Mouse (Mus musculus): ENCODE data around the gene Slc22a20. TPM values are rescaled to one million over a fixed set of nuclear protein-coding genes. Genes with fewer than 3 reads are reported as not detected.

Gene Slc22a20
- total RNA-seq (2021), result not detected
- long read RNA-seq, experiment 1, result 0 reads
- long read RNA-seq, experiment 2, result 0 reads

- TF ChIP-seq CTCF (IDR thresholded peaks at IDR 0.05), result no peak
- H3K27ac ChIP-seq, result no peak within 1 kb of the TSS
- no peak for DNase-seq
- intact Hi-C loops (cut with DNase I), result no loop called here
- H3K4me3 ChIP-seq, result no peak within 1 kb of the TSS
Observed at GRCm38 (mm10) chr19:5986043-5986442, at the start of gene Slc22a20. Gene Slc22a20, minus strand, starts transcription at chr19:5986143.

- intact Hi-C loops (cut with DNase I), result no loop called here
- Histone ChIP-seq H3K4me3 (no peak overlapping the region), H3K27ac (no peak overlapping the region)
- no peak for TF ChIP-seq CTCF (IDR thresholded peaks at IDR 0.05)
- DNase-seq, result no peak
Observed at GRCm38 (mm10) chr19:6030520-6031280, 44.8 kb upstream of the Slc22a20 start.

GRCm38 (mm10) chr19:6029426-6029825, 43.5 kb upstream of the Slc22a20 start:
- no peak for DNase-seq
- intact Hi-C loops (cut with DNase I), result no loop called here
- Histone ChIP-seq H3K4me3 (no peak overlapping the region), H3K27ac (no peak overlapping the region)
- TF ChIP-seq CTCF (IDR thresholded peaks at IDR 0.05), result no peak

DNA sequence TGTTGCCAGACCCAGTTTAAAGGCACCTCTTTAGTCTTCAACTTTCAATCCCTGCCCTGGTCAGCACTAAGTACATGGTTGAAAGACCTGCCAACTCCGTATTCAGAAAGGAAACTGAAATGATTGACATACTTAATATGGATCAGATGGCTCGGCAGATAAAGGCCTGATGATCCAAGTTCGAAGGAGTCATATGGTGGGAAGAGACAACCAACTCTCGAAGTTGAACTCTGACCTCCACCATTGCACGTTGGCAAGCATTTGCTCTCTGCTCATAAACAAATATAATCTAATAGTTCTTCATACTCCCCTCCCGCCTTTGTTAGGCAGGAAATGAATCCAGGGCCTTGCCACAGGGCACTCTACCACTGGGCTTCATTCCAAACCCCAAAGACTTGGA, 43.0 kb upstream of the Slc22a20 start:
- Histone ChIP-seq H3K27ac (no peak overlapping the region), H3K4me3 (no peak overlapping the region)
- intact Hi-C loops (cut with DNase I), result no loop called here
- TF ChIP-seq CTCF (IDR thresholded peaks at IDR 0.05), result no peak
- DNase-seq, result no peak

DNA sequence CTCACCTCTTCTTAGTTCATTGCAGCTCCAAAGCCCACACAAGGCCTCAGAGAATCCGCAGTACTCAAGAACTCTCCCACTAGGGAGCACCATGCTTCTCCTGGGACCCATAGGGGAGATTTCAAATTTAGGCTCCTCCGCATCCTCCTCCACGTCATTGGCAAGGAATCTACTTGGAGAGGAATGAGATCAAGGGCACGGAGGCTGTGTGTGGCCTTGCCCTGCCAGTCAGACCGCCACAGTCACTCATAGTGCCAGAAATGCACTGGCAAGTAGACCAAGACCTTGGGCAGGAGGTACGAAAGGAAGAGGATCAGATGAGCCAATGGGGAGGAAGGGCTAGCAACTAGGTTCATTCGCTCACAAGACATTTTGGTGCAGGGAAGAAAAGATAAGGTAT, 38.0 kb upstream of the Slc22a20 start:
- Histone ChIP-seq H3K4me3 (no peak overlapping the region), H3K27ac (no peak overlapping the region)
- intact Hi-C loops (cut with DNase I), result no loop called here
- no peak for DNase-seq
- TF ChIP-seq CTCF (IDR thresholded peaks at IDR 0.05), result no peak

DNA sequence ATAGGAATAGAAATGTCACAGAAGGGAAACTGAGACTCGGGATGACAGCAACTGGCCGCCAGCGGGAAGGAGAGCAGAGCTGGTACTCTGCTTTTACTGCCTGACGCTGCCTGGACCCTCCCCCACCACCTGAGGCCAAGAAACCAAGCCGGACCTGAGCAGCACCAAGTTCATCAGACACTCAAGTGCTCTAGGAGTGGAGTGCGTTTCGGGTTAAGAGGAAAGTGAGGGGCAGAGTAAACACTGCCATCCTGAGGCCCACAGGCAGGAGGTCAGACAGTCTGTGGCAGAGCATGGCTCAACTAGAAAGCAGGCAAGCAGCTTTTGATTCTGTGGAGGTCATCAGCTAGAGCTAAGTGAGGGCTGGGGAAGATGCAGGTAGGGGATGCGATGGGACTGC, 37.1 kb upstream of the Slc22a20 start:
- no peak overlapping the region for H3K27ac ChIP-seq
- intact Hi-C loops (cut with DNase I), result no loop called here
- TF ChIP-seq CTCF (IDR thresholded peaks at IDR 0.05), result no peak
- no peak overlapping the region for H3K4me3 ChIP-seq
- DNase-seq, result no peak

GRCm38 (mm10) chr19:6020276-6020675, 34.3 kb upstream of the Slc22a20 start:
- Histone ChIP-seq H3K4me3 (no peak overlapping the region), H3K27ac (no peak overlapping the region)
- no peak for TF ChIP-seq CTCF (IDR thresholded peaks at IDR 0.05)
- intact Hi-C loops (cut with DNase I), result no loop called here
- DNase-seq, result no peak

GRCm38 (mm10) chr19:6018142-6019089, 32.5 kb upstream of the Slc22a20 start:
- DNase-seq, result peak; percentile 93
- TF ChIP-seq CTCF (IDR thresholded peaks at IDR 0.05), result no peak; the same call in none of the 2 replicates
- intact Hi-C loops (cut with DNase I), result loop anchor here (1.0 to 5.0 kb wide), 2 partner anchors 53 to 96 kb away; partner anchors contain the start of gene Cdc42ep2
- Histone ChIP-seq H3K27ac (peak overlapping the region; percentile 97), H3K4me3 (no peak overlapping the region; the same call in 1 of the 2 replicates)

DNA sequence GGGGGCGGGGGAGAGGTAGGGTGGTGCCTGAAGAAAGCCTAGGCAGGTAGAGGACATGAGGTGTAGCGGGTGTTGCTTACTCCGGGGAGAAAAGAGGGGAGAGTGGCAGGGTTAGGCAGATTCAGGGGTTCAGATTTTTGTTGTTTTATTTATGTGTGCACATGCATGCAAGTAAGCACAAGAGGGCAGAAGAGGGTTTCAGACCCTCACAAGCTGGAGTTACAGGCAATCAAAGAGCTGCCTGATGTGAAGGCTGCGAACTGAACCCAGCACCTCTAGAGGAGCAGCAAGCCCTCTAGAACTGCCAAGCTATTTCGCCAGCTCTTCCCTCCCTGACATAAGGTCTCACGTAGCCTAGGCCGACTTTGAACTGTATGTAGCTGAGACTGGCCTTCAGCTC, 30.6 kb upstream of the Slc22a20 start:
- Histone ChIP-seq H3K27ac (peak overlapping the region; percentile 97), H3K4me3 (peak overlapping the region; percentile 73)
- peak; percentile 35 for DNase-seq
- intact Hi-C loops (cut with DNase I), result loop anchor here (5.0 kb wide), 1 partner anchor 94 kb away; the partner anchor contains the start of gene Cdc42ep2
- peak; percentile 35 for TF ChIP-seq CTCF (IDR thresholded peaks at IDR 0.05)

DNA sequence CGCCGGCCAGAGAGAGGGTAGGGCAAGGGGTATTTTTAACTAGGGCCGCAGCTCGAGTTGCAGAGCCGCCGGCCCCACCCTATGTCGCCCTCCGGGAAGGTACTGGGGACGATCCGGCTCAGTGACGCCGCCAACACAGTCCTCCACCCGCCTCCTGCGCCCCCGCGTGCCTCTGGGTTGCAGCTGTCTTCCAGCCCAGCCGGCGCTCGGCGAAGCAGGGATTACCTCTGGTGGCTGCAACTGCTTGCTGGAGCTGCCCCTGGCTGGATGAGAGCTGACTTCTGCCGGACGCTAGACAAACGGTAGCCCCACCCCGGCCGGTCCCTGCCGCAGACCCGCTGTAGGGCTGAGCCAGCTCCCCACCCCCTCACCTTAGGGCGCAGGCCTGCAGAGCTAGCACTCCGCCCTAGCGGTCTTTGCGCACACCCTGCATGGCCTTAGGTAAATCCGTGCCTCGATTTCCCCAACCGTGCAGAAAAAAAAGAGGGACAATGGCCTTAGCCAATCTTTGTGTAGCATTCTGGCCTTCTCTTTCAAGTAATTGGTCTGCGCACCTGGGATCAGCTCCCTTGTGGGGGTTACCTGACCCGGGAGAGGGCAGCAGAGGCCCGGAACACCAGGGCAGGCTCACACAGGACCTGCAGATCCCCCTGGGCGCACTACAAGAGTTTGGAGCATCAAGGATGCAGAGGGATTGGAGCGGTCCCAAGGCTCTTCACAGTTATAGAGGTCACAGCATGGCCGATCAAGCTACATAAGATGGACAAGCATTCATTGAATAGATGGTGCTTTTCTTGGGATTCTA, 29.8 kb upstream of the Slc22a20 start, which contains the start of gene Capn1:
Gene Capn1, minus strand, starts transcription at position 387 of the 805 bp plus-strand sequence.
- intact Hi-C loops (cut with DNase I), result loop anchor here (5.0 kb wide), 1 partner anchor 93 kb away; the partner anchor contains the start of gene Cdc42ep2
- peak; percentile 94 for DNase-seq

GRCm38 (mm10) chr19:6014991-6015510, 29.1 kb upstream of the Slc22a20 start:
- no peak for TF ChIP-seq CTCF (IDR thresholded peaks at IDR 0.05)
- H3K27ac ChIP-seq, result peak overlapping the region; percentile 97
- DNase-seq, result peak; percentile 78

More for the DNA sequence above, 29.8 kb upstream of the Slc22a20 start, which contains the start of gene Capn1:
- TF ChIP-seq CTCF (IDR thresholded peaks at IDR 0.05), result peak; percentile 26; the same call in 1 of the 2 replicates
- Histone ChIP-seq H3K4me3 (peak within 1 kb of the TSS; percentile 73), H3K27ac (peak within 1 kb of the TSS; percentile 97)

More at GRCm38 (mm10) chr19:6014991-6015510, 29.1 kb upstream of the Slc22a20 start:
- intact Hi-C loops (cut with DNase I), result loop anchor here (1.0 to 5.0 kb wide), 2 partner anchors 50 to 93 kb away; partner anchors contain the start of gene Cdc42ep2
- H3K4me3 ChIP-seq, result peak overlapping the region; percentile 73
